Mouse (Mus musculus) myocyte (in vitro differentiated cells): ENCODE results near the gene Ankrd52. TPM values are rescaled to one million over a fixed set of nuclear protein-coding genes. Genes with fewer than 3 reads are reported as not detected.

Experiments
- H3K27me3 ChIP-seq: one replicate; pipeline ENCODE4 v1.6.1; 2011; ENCODE audit not compliant: control insufficient read depth, insufficient read depth, insufficient read length
- H3K36me3 ChIP-seq: one replicate; pipeline ENCODE4 v1.6.1; 2011; ENCODE audit not compliant: control insufficient read depth, insufficient read depth
- H3K4me2 ChIP-seq: one replicate; pipeline ENCODE4 v1.6.1; 2011; ENCODE audit warnings: low read depth, control low read depth
- H3K4me3 ChIP-seq: one replicate; pipeline ENCODE4 v1.5.1; 2011; ENCODE audit warnings: mild to moderate bottlenecking, control low read depth, moderate library complexity
- H3K79me2 ChIP-seq: one replicate; pipeline ENCODE4 v1.6.1; 2011; ENCODE audit not compliant: control insufficient read depth, insufficient read depth
- H3ac ChIP-seq: one replicate; pipeline ENCODE4 v1.6.1; 2011; ENCODE audit not compliant: control insufficient read depth, insufficient read length
- CEBPB ChIP-seq: IDR thresholded peaks from 2 replicates; pipeline ENCODE4 v1.6.1; 2011; ENCODE audit warnings: mild to moderate bottlenecking, moderate library complexity; ENCODE audit not compliant: poor library complexity, insufficient read depth, severe bottlenecking
- E2F4 ChIP-seq: IDR thresholded peaks from one replicate; pipeline ENCODE4 v1.6.1; 2011; ENCODE audit warnings: mild to moderate bottlenecking, control low read depth, moderate library complexity; ENCODE audit not compliant: insufficient read depth
- MAX ChIP-seq: IDR thresholded peaks from one replicate; pipeline ENCODE4 v1.6.1; 2011; ENCODE audit warnings: low read depth, mild to moderate bottlenecking, control low read depth
- MYOD1 ChIP-seq, 3 experiments: IDR thresholded peaks; one replicate each; pipeline ENCODE4 v1.6.1; 2011; ENCODE audit warnings: control low read depth in 2 of 3, low read depth in 2 of 3, mild to moderate bottlenecking in 2 of 3, moderate library complexity in 1 of 3; ENCODE audit not compliant: insufficient read length in 2 of 3, control insufficient read depth in 1 of 3
- MYOG ChIP-seq, 3 experiments: IDR thresholded peaks; one replicate each; pipeline ENCODE4 v1.6.1; 2011; ENCODE audit warnings: control low read depth in 2 of 3, low read depth in 2 of 3, mild to moderate bottlenecking in 2 of 3; ENCODE audit not compliant: insufficient read length in 2 of 3, control insufficient read depth in 1 of 3, insufficient read depth in 1 of 3
- POLR2A ChIP-seq: IDR thresholded peaks from one replicate; pipeline ENCODE4 v1.6.1; 2011; ENCODE audit warnings: low read depth, mild to moderate bottlenecking, control low read depth, moderate library complexity; ENCODE audit not compliant: insufficient read length
- POLR2AphosphoS2 ChIP-seq: IDR thresholded peaks from one replicate; pipeline ENCODE4 v1.6.1; 2011; ENCODE audit warnings: low read depth, control low read depth; ENCODE audit not compliant: insufficient read length
- REST ChIP-seq: IDR thresholded peaks from one replicate; pipeline ENCODE4 v1.6.1; 2011; ENCODE audit warnings: mild to moderate bottlenecking, control low read depth, moderate library complexity; ENCODE audit not compliant: insufficient read depth, insufficient read length
- SRF ChIP-seq: IDR thresholded peaks from one replicate; pipeline ENCODE4 v1.6.1; 2011; ENCODE audit warnings: low read depth; ENCODE audit not compliant: control insufficient read depth, insufficient read length
- TCF12 ChIP-seq: IDR thresholded peaks from one replicate; pipeline ENCODE4 v1.6.1; 2011; ENCODE audit warnings: mild to moderate bottlenecking, control low read depth; ENCODE audit not compliant: poor library complexity, insufficient read depth, severe bottlenecking
- TCF3 ChIP-seq: IDR thresholded peaks from one replicate; pipeline ENCODE4 v1.6.1; 2011; ENCODE audit warnings: low read depth, control low read depth; ENCODE audit not compliant: insufficient read length
- USF1 ChIP-seq: IDR thresholded peaks from one replicate; pipeline ENCODE4 v1.6.1; 2011; ENCODE audit warnings: low read depth, mild to moderate bottlenecking, control low read depth, moderate library complexity
- polyA plus RNA-seq: library from polyadenylated mRNA; unstranded; fragments of >200 nt; fragmentation: generic; extraction: Trizol; gene quantifications from one replicate; pipeline ENCODE4 v1.2.1, GENCODE M21; 2012; ENCODE audit warnings: missing spikeins

The Ankrd52 gene
- polyA plus RNA-seq, 1 experiment = 30.8 TPM

DNA sequence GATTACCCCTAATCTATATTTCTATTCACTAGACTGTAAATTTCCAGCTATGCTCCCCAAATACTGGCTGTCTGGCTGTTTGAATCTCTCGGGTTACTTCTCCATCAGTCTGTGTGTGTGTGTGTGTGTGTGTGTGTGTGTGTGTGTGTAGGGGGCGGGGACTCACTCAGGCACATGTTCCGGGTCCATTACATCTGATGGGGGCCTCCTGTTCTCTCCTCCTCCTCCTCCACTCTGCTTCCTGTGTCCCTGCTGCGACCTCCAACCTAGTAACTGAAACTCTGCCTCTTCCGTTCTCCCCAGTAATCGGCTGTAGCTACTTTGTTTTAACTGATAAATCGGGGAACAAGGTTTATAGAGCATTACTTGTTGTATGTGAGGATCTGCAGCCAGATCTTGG, 47.7 kb downstream of the Ankrd52 start:
- no peak for TF ChIP-seq POLR2A
- TF ChIP-seq TCF12 = no peak
- TF ChIP-seq MYOD1 (IDR thresholded peaks at IDR 0.05; ENCODE audit: control insufficient read depth in 1 of 3, insufficient read length in 2 of 3, low read depth in 2 of 3) = no peak
- no peak for TF ChIP-seq SRF
- H3ac ChIP-seq = no peak overlapping the region
- peaks cover 11% of the 10 kb centered on the region for H3K36me3 ChIP-seq
- H3K79me2 ChIP-seq = peaks cover 4% of the 10 kb centered on the region
- H3K27me3 ChIP-seq = no peaks in the 10 kb centered on the region
- H3K4me3 ChIP-seq = no peak overlapping the region
- H3K4me2 ChIP-seq = no peak overlapping the region

DNA sequence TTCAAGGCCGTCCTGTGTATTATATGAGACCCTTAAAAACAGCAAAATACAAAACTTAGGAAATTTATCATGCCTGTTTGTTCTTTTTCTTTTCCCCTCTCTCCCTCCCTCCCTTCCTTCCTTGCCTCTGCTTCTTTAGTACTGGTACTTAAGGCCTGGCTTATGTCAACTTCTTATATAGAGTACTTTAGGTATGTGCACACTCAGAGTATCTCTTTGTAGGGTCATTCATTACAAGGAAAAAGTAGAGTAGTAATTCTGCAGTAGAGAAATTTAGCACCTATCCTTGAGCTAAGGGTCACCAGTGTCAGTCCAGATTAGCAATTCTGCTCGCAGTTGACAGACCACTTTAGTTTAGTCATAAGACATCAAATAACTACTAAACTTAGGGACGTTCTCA, 48.3 kb downstream of the Ankrd52 start:
- Histone ChIP-seq H3K4me3 (no peak overlapping the region), H3K36me3 (peaks cover 11% of the 10 kb centered on the region)

DNA sequence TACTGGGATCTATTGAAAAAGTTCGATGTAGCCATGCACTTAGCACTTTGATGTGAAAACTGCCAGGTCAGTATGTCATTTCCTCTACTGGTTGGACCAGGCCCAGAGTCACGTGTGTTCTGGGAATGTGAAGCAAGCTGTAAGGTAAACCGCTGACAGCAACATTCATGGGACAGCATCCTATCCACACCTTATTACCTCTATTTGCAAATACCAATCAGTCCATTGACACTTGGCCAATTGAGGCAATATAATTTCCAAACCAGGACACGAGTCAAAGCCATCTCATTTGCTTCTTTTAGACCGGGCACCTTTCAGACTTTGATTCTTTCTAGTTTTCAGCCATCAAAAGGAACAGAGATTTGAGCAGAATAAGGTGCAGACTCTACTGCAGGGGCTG, 52.1 kb downstream of the Ankrd52 start:
- Histone ChIP-seq H3K4me3 (no peak overlapping the region), H3K27me3 (no peaks in the 10 kb centered on the region), H3K79me2 (peaks cover 4% of the 10 kb centered on the region), H3ac (no peak overlapping the region), H3K4me2 (no peak overlapping the region), H3K36me3 (peaks cover 19% of the 10 kb centered on the region)
- TF ChIP-seq USF1 (no peak), MAX (no peak), TCF12 (no peak), E2F4 (no peak), CEBPB (no peak), POLR2AphosphoS2 (no peak), MYOG (IDR thresholded peaks at IDR 0.05; ENCODE audit: control insufficient read depth in 1 of 3, insufficient read depth in 1 of 3, insufficient read length in 2 of 3, low read depth in 2 of 3) (no peak), REST (no peak), SRF (no peak)

More for the DNA sequence above, 48.3 kb downstream of the Ankrd52 start:
- peaks cover 4% of the 10 kb centered on the region for H3K79me2 ChIP-seq
- H3K27me3 ChIP-seq = no peaks in the 10 kb centered on the region
- no peak overlapping the region for H3K4me2 ChIP-seq
- TF ChIP-seq TCF3 (no peak), E2F4 (no peak), MYOG (IDR thresholded peaks at IDR 0.05; ENCODE audit: control insufficient read depth in 1 of 3, insufficient read depth in 1 of 3, insufficient read length in 2 of 3, low read depth in 2 of 3) (no peak), MYOD1 (IDR thresholded peaks at IDR 0.05; ENCODE audit: control insufficient read depth in 1 of 3, insufficient read length in 2 of 3, low read depth in 2 of 3) (no peak), POLR2A (no peak), CEBPB (no peak), USF1 (no peak), MAX (no peak), TCF12 (no peak), POLR2AphosphoS2 (no peak), SRF (no peak), REST (no peak)
- no peak overlapping the region for H3ac ChIP-seq

- TF ChIP-seq CEBPB (no peak), USF1 (no peak), MYOG (IDR thresholded peaks at IDR 0.05; ENCODE audit: control insufficient read depth in 1 of 3, insufficient read depth in 1 of 3, insufficient read length in 2 of 3, low read depth in 2 of 3) (no peak), SRF (no peak), TCF3 (no peak), POLR2A (no peak), REST (no peak), E2F4 (no peak), MAX (no peak), MYOD1 (IDR thresholded peaks at IDR 0.05; ENCODE audit: control insufficient read depth in 1 of 3, insufficient read length in 2 of 3, low read depth in 2 of 3) (no peak), TCF12 (no peak), POLR2AphosphoS2 (no peak)
- peaks cover 19% of the 10 kb centered on the region for H3K36me3 ChIP-seq
- H3K4me3 ChIP-seq = no peak overlapping the region
Observed at GRCm38 (mm10) chr10:128429454-128429853, 52.5 kb downstream of the Ankrd52 start.

GRCm38 (mm10) chr10:128433417-128433816, 56.5 kb downstream of the Ankrd52 start:
- no peak overlapping the region for H3K4me2 ChIP-seq
- no peaks in the 10 kb centered on the region for H3K27me3 ChIP-seq
- TF ChIP-seq TCF12 = no peak
- no peak for TF ChIP-seq USF1
- no peak for TF ChIP-seq MYOD1 (IDR thresholded peaks at IDR 0.05; ENCODE audit: control insufficient read depth in 1 of 3, insufficient read length in 2 of 3, low read depth in 2 of 3)
- TF ChIP-seq TCF3 = no peak
- TF ChIP-seq POLR2A = no peak
- no peak for TF ChIP-seq CEBPB
- no peak for TF ChIP-seq MAX
- no peak for TF ChIP-seq REST
- no peak for TF ChIP-seq MYOG (IDR thresholded peaks at IDR 0.05; ENCODE audit: control insufficient read depth in 1 of 3, insufficient read depth in 1 of 3, insufficient read length in 2 of 3, low read depth in 2 of 3)
- no peak for TF ChIP-seq SRF
- no peak for TF ChIP-seq E2F4
- no peak overlapping the region for H3K4me3 ChIP-seq
- peaks cover 27% of the 10 kb centered on the region for H3K36me3 ChIP-seq
- no peak overlapping the region for H3ac ChIP-seq
- H3K79me2 ChIP-seq = no peaks in the 10 kb centered on the region

More at GRCm38 (mm10) chr10:128429454-128429853, 52.5 kb downstream of the Ankrd52 start:
- Histone ChIP-seq H3K27me3 (no peaks in the 10 kb centered on the region), H3ac (no peak overlapping the region), H3K4me2 (no peak overlapping the region), H3K79me2 (peaks cover 4% of the 10 kb centered on the region)
